Mouse (Mus musculus): ENCODE measurements at regions not wholly inside any gene's neighbourhood (a gene's known extent, or its start where the extent isn't known, plus 50 kb on each side); places are given as distances from the start of the nearest gene placed in this dataset.

DNA sequence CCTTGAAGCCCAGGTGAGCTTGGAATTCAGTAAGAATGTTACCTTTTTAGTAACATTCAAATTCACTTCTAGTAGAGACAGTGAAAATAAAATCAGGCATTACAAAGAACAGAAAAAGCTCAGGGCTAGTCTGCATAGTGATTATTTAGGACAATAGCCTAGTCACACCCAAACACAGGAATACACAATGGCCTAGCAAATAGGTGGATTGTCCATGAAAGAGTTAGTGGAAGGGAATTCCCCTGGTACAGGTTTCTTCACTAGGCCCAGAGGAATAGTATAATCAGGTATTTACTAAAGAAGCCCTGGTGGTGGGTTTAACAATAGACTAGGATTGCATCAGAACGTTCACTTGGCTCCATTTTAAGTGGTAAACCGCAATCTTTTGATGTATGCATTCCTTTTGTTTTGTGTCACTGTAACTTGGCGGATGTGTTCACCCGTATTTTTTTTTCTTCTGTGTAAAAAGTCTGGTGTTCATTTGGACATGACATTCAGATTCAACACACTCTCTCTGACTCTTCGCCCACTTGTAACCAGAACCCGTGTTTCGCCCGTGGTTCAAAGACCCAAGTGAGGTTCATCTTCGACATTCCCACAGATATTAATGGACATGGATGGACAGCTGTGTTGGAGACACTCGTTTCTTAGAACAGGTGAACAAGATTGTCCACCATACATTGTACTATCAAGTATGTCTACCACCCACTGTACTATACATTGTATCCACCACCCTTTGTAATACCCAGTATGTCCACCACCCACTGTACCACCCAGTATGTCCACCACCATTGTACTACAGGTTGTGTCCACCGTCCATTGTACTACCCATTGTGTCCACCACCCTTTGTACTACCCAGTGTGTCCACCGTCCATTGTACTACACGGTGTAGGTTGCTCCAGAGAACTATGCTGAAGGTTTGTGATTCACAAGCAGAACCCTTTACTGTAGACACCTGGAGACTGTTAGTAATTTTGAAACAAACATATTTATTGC is 146.9 kb upstream of the Negr1 start:
- DNase-seq (ENCODE audit: low read depth, low spot score) = no peak

DNA sequence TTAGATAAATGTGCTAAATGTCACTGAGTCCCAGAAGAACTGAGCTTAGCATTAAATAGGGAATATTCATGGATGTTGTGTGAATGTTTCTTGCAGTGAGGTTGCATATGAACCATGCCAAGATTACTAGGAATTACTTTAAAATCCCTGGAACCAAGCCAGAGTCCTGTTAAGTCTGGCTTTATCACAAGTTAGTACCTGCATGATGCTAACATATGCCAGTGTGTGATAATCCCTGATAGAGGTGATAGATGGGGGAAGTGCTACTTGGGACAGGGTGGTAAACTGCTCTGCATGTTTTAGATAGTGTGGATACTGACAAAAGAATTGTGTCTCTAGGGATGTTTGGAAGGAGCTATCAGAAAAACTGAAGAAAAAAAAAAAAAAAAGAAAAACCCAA is 143.5 kb upstream of the Negr1 start:
- DNase-seq (ENCODE audit: low read depth, low spot score) = no peak

DNA sequence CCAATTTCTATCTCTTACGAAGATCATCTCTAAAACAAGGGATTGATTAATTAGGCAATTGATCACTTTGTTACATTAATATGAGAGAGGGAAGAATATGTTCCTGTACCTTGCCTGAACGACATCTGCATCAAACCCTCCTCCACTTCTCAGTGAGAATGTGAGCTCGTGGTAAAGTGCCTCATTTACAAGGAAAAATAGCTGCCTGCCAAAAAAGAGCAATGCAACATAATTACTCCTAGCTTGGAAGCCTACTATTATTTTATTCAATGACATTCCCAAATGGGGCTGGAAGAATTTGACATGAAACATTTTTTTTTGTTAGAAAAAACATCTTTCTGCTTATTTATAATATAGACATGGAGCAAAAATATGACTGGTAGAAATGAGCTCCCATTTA is 138.5 kb upstream of the Negr1 start:
- DNase-seq (ENCODE audit: low read depth, low spot score) = peak; percentile 50

DNA sequence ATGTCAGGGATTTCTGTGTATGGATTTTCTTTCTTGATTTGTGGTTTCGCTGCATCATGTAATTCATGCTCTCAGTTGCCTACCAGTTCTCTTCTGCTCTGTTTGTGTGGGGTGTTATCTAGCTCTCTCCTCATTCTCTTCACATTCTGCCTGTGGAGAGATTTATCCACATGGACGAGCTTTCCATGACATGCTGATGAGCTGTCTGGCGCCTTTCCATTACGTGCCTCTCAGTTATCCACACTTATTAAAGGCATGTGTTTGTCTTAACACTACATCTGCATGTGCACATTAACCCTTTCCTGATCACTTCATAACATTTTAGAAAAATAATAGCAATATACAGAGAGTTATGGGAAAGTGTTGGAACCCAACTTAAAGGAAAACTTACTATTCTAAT is 106.6 kb upstream of the Negr1 start:
- no peak for DNase-seq (ENCODE audit: low read depth, low spot score)

DNA sequence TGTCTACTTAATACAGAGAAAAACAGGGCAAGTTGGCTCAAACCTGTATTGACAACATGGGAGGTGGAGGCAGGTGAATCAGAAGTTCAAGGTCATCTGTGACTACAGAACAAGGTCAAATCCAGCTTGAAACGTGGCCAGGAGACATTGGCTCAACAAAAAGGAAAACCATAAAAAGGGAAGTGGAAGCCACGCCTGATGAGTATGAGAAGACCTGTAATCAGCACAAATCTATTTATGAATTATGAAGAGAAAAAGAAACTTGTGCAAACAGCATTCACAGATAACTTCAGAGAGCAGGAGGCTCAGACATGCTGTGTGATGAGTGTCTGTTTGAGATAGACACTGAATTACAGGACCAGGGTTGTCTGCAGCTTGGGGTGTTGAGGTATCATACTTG is 98.3 kb upstream of the Negr1 start:
- no peak for DNase-seq (ENCODE audit: low read depth, low spot score)

DNA sequence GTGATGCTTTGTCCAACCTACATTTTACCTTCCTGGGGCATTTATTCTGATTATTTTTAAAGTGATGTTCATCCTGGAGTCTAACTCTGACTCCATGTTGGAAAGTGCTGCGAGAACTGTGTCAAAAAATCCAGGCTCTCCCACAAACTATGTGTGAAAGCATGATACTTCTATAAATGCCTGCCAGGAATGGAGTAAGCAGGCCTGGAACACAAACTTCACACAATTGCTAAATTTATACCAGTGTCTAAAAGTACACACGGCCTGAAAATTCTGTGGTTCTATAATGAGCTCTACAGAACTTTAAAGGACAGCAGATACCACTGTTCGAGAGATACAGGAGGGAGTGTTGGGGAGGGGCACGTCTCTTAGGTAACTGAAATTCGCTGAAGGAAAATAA is 96.0 kb upstream of the Negr1 start:
- peak; percentile 51 for DNase-seq (ENCODE audit: low read depth, low spot score)

DNA sequence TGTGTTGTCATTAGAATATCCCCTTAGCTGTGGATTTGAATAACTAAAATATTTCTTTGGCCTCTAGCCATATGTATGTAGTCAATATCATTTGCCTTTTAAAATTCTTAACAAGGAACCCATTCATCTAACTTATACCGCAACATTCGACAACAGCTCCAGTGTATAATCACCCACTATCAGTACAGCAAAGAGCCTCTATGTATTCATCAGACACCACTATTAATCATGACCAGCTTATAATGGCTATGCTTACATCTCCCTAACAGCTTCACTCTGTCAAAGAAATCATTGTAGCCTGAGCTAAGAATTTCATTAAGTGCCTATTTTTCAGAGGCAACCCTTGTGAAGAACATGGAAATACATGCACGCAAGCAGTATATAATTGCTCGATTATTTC is 88.9 kb upstream of the Negr1 start:
- DNase-seq (ENCODE audit: low read depth, low spot score) = no peak
